Mouse (Mus musculus) liver, adult 10 weeks (tissue): Measurements from ENCODE around the gene Ino80. TPM values are rescaled to one million over a fixed set of nuclear protein-coding genes. Genes with fewer than 3 reads are reported as not detected.

Source experiments
- polyA plus RNA-seq: library from polyadenylated mRNA; stranded (reverse); fragments of 350-450 nt; fragmentation: Illumina TruSeq; extraction: RNeasy Lipid Tissue Mini Kit (QIAGEN cat#74804); gene quantifications from one replicate; pipeline ENCODE4 v1.2.3, GENCODE M21; 2014; ENCODE audit warnings: low read depth, low replicate concordance

Gene Ino80
- polyA plus RNA-seq: 5.5 TPM

GRCm38 (mm10) chr2:119477571-119478396 lies at the start of gene Ino80:
Gene Ino80, minus strand, starts transcription at chr2:119477687.

GRCm38 (mm10) chr2:119350555-119351486 lies 126.7 kb downstream of the Ino80 start, which contains the start of gene Chac1:
Gene Chac1, plus strand, starts transcription at chr2:119351229.

GRCm38 (mm10) chr2:119325568-119326143 lies 151.8 kb downstream of the Ino80 start, which contains the start of gene Dll4:
Gene Dll4, plus strand, starts transcription at chr2:119325784.

Other genes starting within 250 kb of the Ino80 start
- gene Ppp1r14d, start 247.8 kb downstream of the Ino80 start, polyA plus RNA-seq: not detected
- gene Spint1, start 240.3 kb downstream of the Ino80 start, polyA plus RNA-seq: 0.26 TPM
- gene Rhov, start 206.4 kb downstream of the Ino80 start, polyA plus RNA-seq: not detected
- gene Vps18, start 188.9 kb downstream of the Ino80 start, polyA plus RNA-seq: 0.08 TPM
- 0.19 TPM for gene Dll4, start 151.9 kb downstream of the Ino80 start, polyA plus RNA-seq
- gene Chac1, start 126.5 kb downstream of the Ino80 start, polyA plus RNA-seq: 0.72 TPM
- gene Exd1, start 69.9 kb upstream of the Ino80 start, polyA plus RNA-seq: 1.1 TPM
- 472 TPM for gene Chp1, start 70.0 kb upstream of the Ino80 start, polyA plus RNA-seq
- 0.29 TPM for gene Nusap1, start 140.6 kb upstream of the Ino80 start, polyA plus RNA-seq
- 1.0 TPM for gene Oip5, start 140.8 kb upstream of the Ino80 start, polyA plus RNA-seq
- gene Ndufaf1, start 185.1 kb upstream of the Ino80 start, polyA plus RNA-seq: 95.9 TPM
- gene Rtf1, start 197.4 kb upstream of the Ino80 start, polyA plus RNA-seq: 11.4 TPM